Mouse (Mus musculus): ENCODE results near the gene Tmem144. TPM values are rescaled to one million over a fixed set of nuclear protein-coding genes. Genes with fewer than 3 reads are reported as not detected.

Tmem144 gene
- polyA plus RNA-seq, 2 experiments = 0.68 to 1.9 TPM

DNA sequence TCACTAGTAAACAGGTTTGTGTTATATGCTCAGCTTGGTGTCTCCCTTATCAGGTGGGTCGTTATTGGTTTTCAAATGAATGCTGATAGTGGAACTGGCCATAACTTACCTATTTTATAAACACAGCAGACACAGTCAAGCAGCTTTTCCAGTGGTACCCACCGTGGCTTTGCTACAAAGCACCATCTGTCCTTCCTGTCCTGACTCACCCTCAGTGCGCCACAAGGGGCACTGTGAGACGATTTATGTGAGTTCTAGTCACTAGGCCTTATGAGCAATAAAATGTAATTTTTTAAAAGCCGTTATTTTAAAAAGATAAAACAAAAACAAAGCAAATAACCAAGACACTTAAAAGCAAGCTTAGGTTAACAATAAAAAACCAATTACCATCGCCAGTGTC lies 13.8 kb downstream of the Tmem144 start:
- ATAC-seq (ENCODE audit: insufficient read depth) = no peak
- no peaks in the 10 kb centered on the region for H3K27me3 ChIP-seq (ENCODE audit: control insufficient read depth, insufficient read depth, low read length)
- peaks cover 0 to 14% of the 10 kb centered on the region in 2 experiments; a peak in 2 of 4 replicates for H3K4me1 ChIP-seq (replicated peaks; ENCODE audit: control insufficient read depth in 2 of 2, insufficient read depth in 2 of 2, low read length in 1 of 2)
- WGBS (ENCODE audit: insufficient replicate concordance) = 45% methylated on average over 6 of the region's 6 CpGs
- H3K27ac ChIP-seq = no peak overlapping the region
- TF ChIP-seq EP300 (IDR thresholded peaks at IDR 0.05; ENCODE audit: low read depth) = no peak
- TF ChIP-seq CTCF (IDR thresholded peaks at IDR 0.05; ENCODE audit: low read depth) = peak; percentile 42
- H3K4me2 ChIP-seq (ENCODE audit: low read depth) = no peak overlapping the region
- no peak overlapping the region for H3K9ac ChIP-seq (replicated peaks)
- H3K4me3 ChIP-seq (ENCODE audit: insufficient read depth in 1 of 2, low read depth in 2 of 2, low read length in 2 of 2) = no peak overlapping the region
- no peaks in the 10 kb centered on the region for H3K9me3 ChIP-seq (ENCODE audit: control insufficient read depth, low read length)
- no peaks in the 10 kb centered on the region for H3K36me3 ChIP-seq (replicated peaks; ENCODE audit: control insufficient read depth, insufficient read depth, low read depth)
- DNase-seq (ENCODE audit: low read depth in 3 of 3, low spot score in 3 of 3) = no peak

- DNase-seq (ENCODE audit: low read depth in 3 of 3, low spot score in 3 of 3) = no peak
- Histone ChIP-seq H3K4me2 (ENCODE audit: low read depth) (no peak overlapping the region), H3K36me3 (replicated peaks; ENCODE audit: control insufficient read depth, insufficient read depth, low read depth) (no peaks in the 10 kb centered on the region), H3K27me3 (ENCODE audit: control insufficient read depth, insufficient read depth, low read length) (no peaks in the 10 kb centered on the region), H3K9me3 (ENCODE audit: control insufficient read depth, low read length) (no peaks in the 10 kb centered on the region), H3K4me1 (replicated peaks; ENCODE audit: control insufficient read depth in 2 of 2, insufficient read depth in 2 of 2, low read length in 1 of 2) (no peaks in the 10 kb centered on the region), H3K27ac (no peak overlapping the region), H3K4me3 (ENCODE audit: insufficient read depth in 1 of 2, low read depth in 2 of 2, low read length in 2 of 2) (no peak overlapping the region), H3K9ac (replicated peaks) (no peak overlapping the region)
- no peak for TF ChIP-seq CTCF (IDR thresholded peaks at IDR 0.05; ENCODE audit: low read depth)
- ATAC-seq (ENCODE audit: insufficient read depth) = no peak
Observed at GRCm38 (mm10) chr3:79829289-79829688, 23.3 kb downstream of the Tmem144 start.

DNA sequence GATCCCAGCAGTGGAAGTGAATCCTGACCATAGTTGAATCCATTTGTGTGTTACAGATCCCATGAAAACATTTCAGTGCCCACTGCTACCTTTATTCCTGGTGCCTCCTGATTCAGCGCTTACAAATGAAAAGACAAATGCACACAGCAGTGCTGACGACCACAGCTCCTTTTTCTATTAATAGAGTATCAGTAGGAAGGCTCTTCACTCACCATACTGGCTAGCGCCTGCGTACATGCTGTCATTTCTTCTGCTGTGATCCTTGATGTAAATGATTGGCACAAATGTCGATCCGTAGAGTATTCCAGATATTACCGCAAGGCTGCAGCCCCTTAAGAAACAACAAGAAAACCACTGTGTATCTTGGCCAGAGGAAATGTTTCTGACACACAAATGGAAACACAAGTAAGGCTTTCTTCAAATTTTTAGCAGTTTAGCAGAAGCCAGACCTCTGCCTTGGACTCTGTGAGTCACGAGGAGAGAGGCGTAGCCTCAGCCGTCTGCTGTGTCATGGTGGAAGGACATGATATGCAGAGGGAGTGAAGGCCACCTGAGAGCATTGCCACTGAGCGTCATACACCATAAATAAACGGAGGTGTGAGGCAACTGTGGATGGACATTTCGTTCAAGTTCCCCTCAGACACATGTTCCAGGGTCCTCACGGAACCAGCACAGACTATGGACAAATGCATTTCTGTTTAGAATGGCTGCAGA lies 27.3 kb downstream of the Tmem144 start:
- ATAC-seq (ENCODE audit: insufficient read depth) = no peak
- TF ChIP-seq EP300 (IDR thresholded peaks at IDR 0.05; ENCODE audit: low read depth) (no peak), CTCF (IDR thresholded peaks at IDR 0.05; ENCODE audit: low read depth) (no peak)
- Histone ChIP-seq H3K27ac (no peak overlapping the region), H3K9me3 (ENCODE audit: control insufficient read depth, low read length) (no peaks in the 10 kb centered on the region), H3K9ac (replicated peaks) (no peak overlapping the region), H3K36me3 (replicated peaks; ENCODE audit: control insufficient read depth, insufficient read depth, low read depth) (no peaks in the 10 kb centered on the region), H3K27me3 (ENCODE audit: control insufficient read depth, insufficient read depth, low read length) (no peaks in the 10 kb centered on the region), H3K4me3 (ENCODE audit: insufficient read depth in 1 of 2, low read depth in 2 of 2, low read length in 2 of 2) (no peak overlapping the region), H3K4me1 (replicated peaks; ENCODE audit: control insufficient read depth in 2 of 2, insufficient read depth in 2 of 2, low read length in 1 of 2) (no peaks in the 10 kb centered on the region), H3K4me2 (ENCODE audit: low read depth) (no peak overlapping the region)
- WGBS (ENCODE audit: insufficient replicate concordance) = 71% methylated on average over 14 of the region's 14 CpGs
- no peak for DNase-seq (ENCODE audit: low read depth in 3 of 3, low spot score in 3 of 3)

DNA sequence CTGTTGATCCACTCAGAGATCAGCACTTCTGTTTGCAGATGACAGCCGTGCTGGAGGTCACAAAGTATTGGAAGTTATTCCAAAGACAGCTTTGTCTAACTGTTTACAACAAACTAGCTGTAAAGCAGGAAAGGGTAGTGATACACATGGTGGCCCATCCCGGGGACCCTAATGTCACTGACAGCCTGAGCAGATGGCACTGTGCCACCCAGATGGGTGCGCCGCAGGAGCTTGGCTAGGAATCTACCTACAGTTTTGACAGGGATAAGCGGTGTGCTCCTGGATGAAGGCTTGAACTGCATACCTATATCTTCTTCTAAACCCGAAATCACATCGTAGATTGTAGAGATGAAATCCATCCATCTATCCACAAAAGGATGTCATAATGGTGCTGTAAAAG lies 29.4 kb downstream of the Tmem144 start:
- H3K9me3 ChIP-seq (ENCODE audit: control insufficient read depth, low read length) = no peaks in the 10 kb centered on the region
- no peak overlapping the region for H3K4me3 ChIP-seq (ENCODE audit: insufficient read depth in 1 of 2, low read depth in 2 of 2, low read length in 2 of 2)
- H3K27me3 ChIP-seq (ENCODE audit: control insufficient read depth, insufficient read depth, low read length) = no peaks in the 10 kb centered on the region
- H3K9ac ChIP-seq (replicated peaks) = no peak overlapping the region
- no peak overlapping the region for H3K4me2 ChIP-seq (ENCODE audit: low read depth)
- no peaks in the 10 kb centered on the region for H3K36me3 ChIP-seq (replicated peaks; ENCODE audit: control insufficient read depth, insufficient read depth, low read depth)
- TF ChIP-seq EP300 (IDR thresholded peaks at IDR 0.05; ENCODE audit: low read depth) = no peak
- no peak for TF ChIP-seq CTCF (IDR thresholded peaks at IDR 0.05; ENCODE audit: low read depth)
- 74% methylated on average over 7 of the region's 7 CpGs for WGBS (ENCODE audit: insufficient replicate concordance)
- H3K27ac ChIP-seq = no peak overlapping the region
- H3K4me1 ChIP-seq (replicated peaks; ENCODE audit: control insufficient read depth in 2 of 2, insufficient read depth in 2 of 2, low read length in 1 of 2) = no peaks in the 10 kb centered on the region
- DNase-seq (ENCODE audit: low read depth in 3 of 3, low spot score in 3 of 3) (no peak), ATAC-seq (ENCODE audit: insufficient read depth) (no peak)

DNA sequence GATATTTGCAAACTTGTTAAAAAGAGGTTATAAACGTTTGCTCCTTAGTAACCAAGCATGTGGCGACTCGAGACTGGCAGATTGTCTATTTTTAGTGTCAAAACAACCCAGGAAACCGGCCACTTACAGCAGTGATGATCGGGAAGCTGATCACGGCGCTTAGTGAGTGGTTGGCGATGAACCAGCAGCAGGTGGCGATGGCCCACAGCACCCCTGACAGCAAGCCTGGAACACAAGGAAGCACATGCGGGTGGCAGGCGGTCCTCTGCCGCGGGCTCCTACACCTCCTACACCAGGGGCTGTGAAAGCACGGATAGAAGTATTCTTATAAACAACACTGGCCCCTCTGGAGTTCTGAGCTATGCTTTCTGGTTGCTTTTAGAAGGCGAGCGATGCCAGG lies 31.4 kb downstream of the Tmem144 start:
- H3K36me3 ChIP-seq (replicated peaks; ENCODE audit: control insufficient read depth, insufficient read depth, low read depth) = no peaks in the 10 kb centered on the region
- H3K4me3 ChIP-seq (ENCODE audit: insufficient read depth in 1 of 2, low read depth in 2 of 2, low read length in 2 of 2) = no peak overlapping the region
- H3K27me3 ChIP-seq (ENCODE audit: control insufficient read depth, insufficient read depth, low read length) = no peaks in the 10 kb centered on the region
- TF ChIP-seq CTCF (IDR thresholded peaks at IDR 0.05; ENCODE audit: low read depth) (no peak), EP300 (IDR thresholded peaks at IDR 0.05; ENCODE audit: low read depth) (no peak)
- H3K9me3 ChIP-seq (ENCODE audit: control insufficient read depth, low read length) = no peaks in the 10 kb centered on the region
- no peaks in the 10 kb centered on the region for H3K4me1 ChIP-seq (replicated peaks; ENCODE audit: control insufficient read depth in 2 of 2, insufficient read depth in 2 of 2, low read length in 1 of 2)
- H3K9ac ChIP-seq (replicated peaks) = no peak overlapping the region
- WGBS (ENCODE audit: insufficient replicate concordance) = 73% methylated on average over 16 of the region's 16 CpGs
- ATAC-seq (ENCODE audit: insufficient read depth) (no peak), DNase-seq (ENCODE audit: low read depth in 3 of 3, low spot score in 3 of 3) (no peak)
- no peak overlapping the region for H3K27ac ChIP-seq
- H3K4me2 ChIP-seq (ENCODE audit: low read depth) = no peak overlapping the region
